Mouse (Mus musculus) hindbrain, postnatal 0 days (tissue): ENCODE measurements around the gene Slc35b1. TPM values are rescaled to one million over a fixed set of nuclear protein-coding genes. Genes with fewer than 3 reads are reported as not detected.

Experiments used
- ATAC-seq: fragments of 200-750 bp; cut with Nextera tagmentation; 2 replicates; pipeline ENCODE4 v1.8.0; 2017; ENCODE audit warnings: mild to moderate bottlenecking, moderate TSS enrichment, moderate library complexity
- DNase-seq: peaks from one replicate; pipeline ENCODE4 v3.0.0-alpha.2; 2015; ENCODE audit warnings: low spot score
- H3K27ac ChIP-seq: fragments of 300-500 bp; sonication (generic); 2 replicates; pipeline ENCODE4 v1.5.1; 2014; ENCODE audit warnings: mild to moderate bottlenecking
- H3K27me3 ChIP-seq: fragments of 300-500 bp; sonication (generic); 2 replicates; pipeline ENCODE4 v1.6.1; 2014; ENCODE audit warnings: low read length, mixed read lengths; ENCODE audit not compliant: insufficient read depth
- H3K36me3 ChIP-seq: fragments of 300-500 bp; sonication (generic); 2 replicates; pipeline ENCODE4 v1.6.1; 2014; ENCODE audit warnings: low read length, mixed read lengths; ENCODE audit not compliant: insufficient read depth
- H3K4me1 ChIP-seq: fragments of 300-500 bp; sonication (generic); 2 replicates; pipeline ENCODE4 v1.6.1; 2014; ENCODE audit warnings: antibody characterized with exemption, low read length, mixed read lengths; ENCODE audit not compliant: insufficient read depth
- H3K4me2 ChIP-seq: fragments of 300-500 bp; sonication (generic); 2 replicates; pipeline ENCODE4 v1.6.1; 2014; ENCODE audit warnings: low read depth, mild to moderate bottlenecking, low read length, moderate library complexity, mixed read lengths
- H3K4me3 ChIP-seq: fragments of 300-500 bp; sonication (generic); 2 replicates; pipeline ENCODE4 v1.5.1; 2014; ENCODE audit warnings: low read length
- H3K9ac ChIP-seq: fragments of 300-500 bp; sonication (generic); replicated peaks from 2 replicates; pipeline ENCODE4 v1.6.1; 2014; ENCODE audit warnings: mild to moderate bottlenecking, low read length, moderate library complexity, mixed read lengths
- H3K9me3 ChIP-seq: fragments of 300-500 bp; sonication (generic); 2 replicates; pipeline ENCODE4 v1.6.1; 2016; ENCODE audit warnings: low read length, mixed read lengths
- CTCF ChIP-seq: IDR thresholded peaks from 2 replicates; pipeline ENCODE4 v1.5.1; 2016; ENCODE audit warnings: antibody characterized with exemption, control low read depth, low read depth
- WGBS: fragments of 180-500 bp; shearing (Covaris S2); extraction: QIAGEN DNeasy Blood & Tissue Kit; methylation state at CpG from one replicate; pipeline ENCODE4 v1.1.7; 2014; 5-methylcytosine and 5-hydroxymethylcytosine counted together
- polyA plus RNA-seq: library from polyadenylated mRNA; unstranded; fragments of >200 nt; fragmentation: Nextera tagmentation; extraction: Ambion mirVana; gene quantifications from 2 replicates; pipeline ENCODE4 v1.2.1, GENCODE M21; 2015
- total RNA-seq: library from RNA; depleted of rRNA; stranded (reverse); fragments of >200 nt; gene quantifications from 2 replicates; pipeline ENCODE4 v1.2.3, GENCODE M21; 2014

The Slc35b1 gene
- total and polyA plus RNA-seq, 2 experiments from 2014 or later: 109 to 158 TPM

GRCm38 (mm10) chr11:95354228-95354944 lies 30.1 kb upstream of the Slc35b1 start:
- WGBS: 92% methylated on average over 14 of the region's 14 CpGs
- Histone ChIP-seq H3K9ac (no peak overlapping the region), H3K27ac (no peak overlapping the region), H3K4me1 (0 out of 2 replicates have a peak, but pooled peaks cover 6% of the 10 kb centered on the region), H3K9me3 (no peaks in the 10 kb centered on the region), H3K4me2 (no peak overlapping the region), H3K4me3 (no peak overlapping the region), H3K27me3 (no peaks in the 10 kb centered on the region), H3K36me3 (no peaks in the 10 kb centered on the region)
- no peak for TF ChIP-seq CTCF
- ATAC-seq: no peak
- no peak for DNase-seq

GRCm38 (mm10) chr11:95354945-95355660 lies 29.4 kb upstream of the Slc35b1 start:
- WGBS: 84% methylated on average over 12 of the region's 12 CpGs

GRCm38 (mm10) chr11:95355661-95356011 lies 28.9 kb upstream of the Slc35b1 start:
- Histone ChIP-seq H3K27ac (no peak overlapping the region), H3K9ac (no peak overlapping the region), H3K27me3 (no peaks in the 10 kb centered on the region), H3K36me3 (no peaks in the 10 kb centered on the region), H3K4me3 (no peak overlapping the region), H3K9me3 (no peaks in the 10 kb centered on the region), H3K4me2 (no peak overlapping the region), H3K4me1 (0 out of 2 replicates have a peak, but pooled peaks cover 6% of the 10 kb centered on the region)
- DNase-seq: no peak
- 85% methylated on average over 5 of the region's 5 CpGs for WGBS
- TF ChIP-seq CTCF: no peak
- ATAC-seq: no peak

More at GRCm38 (mm10) chr11:95354945-95355660, 29.4 kb upstream of the Slc35b1 start:
- Histone ChIP-seq H3K36me3 (no peaks in the 10 kb centered on the region), H3K9ac (no peak overlapping the region), H3K9me3 (no peaks in the 10 kb centered on the region), H3K4me2 (no peak overlapping the region), H3K4me3 (no peak overlapping the region), H3K27me3 (no peaks in the 10 kb centered on the region), H3K4me1 (0 out of 2 replicates have a peak, but pooled peaks cover 6% of the 10 kb centered on the region), H3K27ac (no peak overlapping the region)
- no peak for ATAC-seq
- TF ChIP-seq CTCF: no peak
- no peak for DNase-seq

GRCm38 (mm10) chr11:95356039-95356438 lies 28.5 kb upstream of the Slc35b1 start:
- Histone ChIP-seq H3K4me1 (0 out of 2 replicates have a peak, but pooled peaks cover 6% of the 10 kb centered on the region), H3K4me3 (no peak overlapping the region), H3K9me3 (no peaks in the 10 kb centered on the region), H3K27ac (no peak overlapping the region), H3K9ac (no peak overlapping the region), H3K4me2 (no peak overlapping the region), H3K27me3 (no peaks in the 10 kb centered on the region), H3K36me3 (no peaks in the 10 kb centered on the region)
- WGBS: 90% methylated on average over 7 of the region's 7 CpGs
- ATAC-seq (no peak), DNase-seq (no peak)
- no peak for TF ChIP-seq CTCF

DNA sequence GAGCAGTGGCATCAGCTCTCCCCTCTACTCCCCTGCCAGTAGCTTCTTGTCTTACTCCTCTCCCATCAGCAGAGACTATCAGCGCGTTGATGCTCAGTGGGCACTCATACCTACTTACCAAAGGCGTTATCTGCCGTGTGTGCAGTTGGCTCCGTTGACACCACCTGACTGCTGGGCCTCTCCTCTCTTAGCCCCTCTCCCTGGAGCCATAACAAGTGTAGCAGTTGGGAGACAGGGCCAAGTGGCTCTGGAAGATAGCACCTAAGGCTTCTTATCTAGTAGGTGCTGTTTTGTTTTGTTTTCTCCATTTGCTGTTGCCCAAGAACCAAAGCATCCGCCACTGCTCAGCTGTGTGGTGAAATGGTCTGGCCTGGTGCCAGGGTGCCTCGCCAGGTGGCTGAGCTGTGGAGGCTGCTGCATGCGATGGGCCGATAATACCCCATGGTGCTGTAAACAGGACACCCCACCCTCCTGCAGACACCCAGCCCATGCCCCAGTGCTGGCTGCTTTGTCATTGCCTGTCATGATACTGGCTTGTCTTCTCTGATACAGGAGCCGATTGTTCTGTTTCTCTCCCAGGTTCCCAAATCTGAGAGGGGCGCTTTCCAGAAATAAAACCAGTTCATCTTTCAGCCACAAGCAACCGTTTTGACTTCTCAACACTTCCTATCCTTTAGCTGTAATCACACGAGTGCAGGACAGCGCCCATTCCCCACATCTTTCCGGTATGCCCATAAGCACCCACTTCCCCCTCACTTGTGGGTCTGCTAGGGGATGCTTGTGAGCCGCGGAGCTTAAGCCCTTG lies 27.8 kb upstream of the Slc35b1 start:
- DNase-seq (peak; percentile 17), ATAC-seq (no peak)
- 65% methylated on average over 17 of the region's 17 CpGs for WGBS
- H3K4me2 ChIP-seq: no peak overlapping the region
- no peaks in the 10 kb centered on the region for H3K27me3 ChIP-seq
- no peak for TF ChIP-seq CTCF
- H3K4me1 ChIP-seq: 0 out of 2 replicates have a peak, but pooled peaks cover 6% of the 10 kb centered on the region
- H3K36me3 ChIP-seq: no peaks in the 10 kb centered on the region
- no peak overlapping the region for H3K27ac ChIP-seq
- no peaks in the 10 kb centered on the region for H3K9me3 ChIP-seq
- H3K4me3 ChIP-seq: no peak overlapping the region
- H3K9ac ChIP-seq: no peak overlapping the region

GRCm38 (mm10) chr11:95358263-95358662 lies 26.2 kb upstream of the Slc35b1 start:
- ATAC-seq: no peak
- WGBS: 55% methylated on average over 3 of the region's 3 CpGs
- H3K9me3 ChIP-seq: no peaks in the 10 kb centered on the region
- no peaks in the 10 kb centered on the region for H3K36me3 ChIP-seq
- H3K4me2 ChIP-seq: no peak overlapping the region
- H3K9ac ChIP-seq: no peak overlapping the region
- DNase-seq: no peak
- H3K27ac ChIP-seq: no peak overlapping the region
- H3K27me3 ChIP-seq: no peaks in the 10 kb centered on the region
- TF ChIP-seq CTCF: no peak
- no peak overlapping the region for H3K4me3 ChIP-seq
- 0 out of 2 replicates have a peak, but pooled peaks cover 6% of the 10 kb centered on the region for H3K4me1 ChIP-seq
